Mouse (Mus musculus) C2C12 (cell line): Measurements from ENCODE around the gene Armh3. TPM values are rescaled to one million over a fixed set of nuclear protein-coding genes. Genes with fewer than 3 reads are reported as not detected.

Source experiments
- H3K27me3 ChIP-seq: one replicate; pipeline ENCODE4 v1.6.1; 2011; ENCODE audit not compliant: control insufficient read depth, insufficient read depth, insufficient read length
- H3K36me3 ChIP-seq: one replicate; pipeline ENCODE4 v1.6.1; 2011; ENCODE audit not compliant: control insufficient read depth, insufficient read depth
- H3K4me3 ChIP-seq: one replicate; pipeline ENCODE4 v1.5.1; 2011; ENCODE audit warnings: mild to moderate bottlenecking, control low read depth; ENCODE audit not compliant: poor library complexity, insufficient read depth, severe bottlenecking
- H3K79me2 ChIP-seq: one replicate; pipeline ENCODE4 v1.6.1; 2011; ENCODE audit not compliant: control insufficient read depth, insufficient read depth
- H3K79me3 ChIP-seq: one replicate; pipeline ENCODE4 v1.6.1; 2011; ENCODE audit warnings: low read depth, control low read depth
- H3ac ChIP-seq: one replicate; pipeline ENCODE3; 2011; ENCODE audit warnings: low read depth; ENCODE audit not compliant: control insufficient read depth, insufficient read length
- CEBPB ChIP-seq: IDR thresholded peaks from one replicate; pipeline ENCODE4 v1.6.1; 2011; ENCODE audit warnings: low read depth, mild to moderate bottlenecking, control low read depth, moderate library complexity
- CTCF ChIP-seq: IDR thresholded peaks from one replicate; pipeline ENCODE4 v1.5.1; 2011; ENCODE audit not compliant: control insufficient read depth, insufficient read depth, insufficient read length
- FOSL1 ChIP-seq: IDR thresholded peaks from one replicate; pipeline ENCODE4 v1.8.0; 2011; ENCODE audit warnings: mild to moderate bottlenecking, low read length; ENCODE audit not compliant: poor library complexity, insufficient read depth, severe bottlenecking
- MAX ChIP-seq: IDR thresholded peaks from one replicate; pipeline ENCODE4 v1.6.1; 2011; ENCODE audit warnings: mild to moderate bottlenecking, control low read depth
- MYOD1 ChIP-seq: IDR thresholded peaks from one replicate; pipeline ENCODE4 v1.6.1; 2011; ENCODE audit warnings: low read depth; ENCODE audit not compliant: control insufficient read depth, insufficient read length
- MYOG ChIP-seq: IDR thresholded peaks from one replicate; pipeline ENCODE4 v1.6.1; 2011; ENCODE audit not compliant: control insufficient read depth, insufficient read length; ENCODE audit errors: extremely low read depth
- USF1 ChIP-seq: IDR thresholded peaks from one replicate; pipeline ENCODE4 v1.6.1; 2011; ENCODE audit warnings: low read depth, mild to moderate bottlenecking, control low read depth, moderate library complexity
- polyA plus RNA-seq: library from polyadenylated mRNA; unstranded; fragments of >200 nt; fragmentation: generic; extraction: Trizol; gene quantifications from one replicate; pipeline ENCODE4 v1.2.1, GENCODE M21; 2012; ENCODE audit warnings: missing spikeins

Armh3 gene
- polyA plus RNA-seq, 1 experiment, result 6.4 TPM

DNA sequence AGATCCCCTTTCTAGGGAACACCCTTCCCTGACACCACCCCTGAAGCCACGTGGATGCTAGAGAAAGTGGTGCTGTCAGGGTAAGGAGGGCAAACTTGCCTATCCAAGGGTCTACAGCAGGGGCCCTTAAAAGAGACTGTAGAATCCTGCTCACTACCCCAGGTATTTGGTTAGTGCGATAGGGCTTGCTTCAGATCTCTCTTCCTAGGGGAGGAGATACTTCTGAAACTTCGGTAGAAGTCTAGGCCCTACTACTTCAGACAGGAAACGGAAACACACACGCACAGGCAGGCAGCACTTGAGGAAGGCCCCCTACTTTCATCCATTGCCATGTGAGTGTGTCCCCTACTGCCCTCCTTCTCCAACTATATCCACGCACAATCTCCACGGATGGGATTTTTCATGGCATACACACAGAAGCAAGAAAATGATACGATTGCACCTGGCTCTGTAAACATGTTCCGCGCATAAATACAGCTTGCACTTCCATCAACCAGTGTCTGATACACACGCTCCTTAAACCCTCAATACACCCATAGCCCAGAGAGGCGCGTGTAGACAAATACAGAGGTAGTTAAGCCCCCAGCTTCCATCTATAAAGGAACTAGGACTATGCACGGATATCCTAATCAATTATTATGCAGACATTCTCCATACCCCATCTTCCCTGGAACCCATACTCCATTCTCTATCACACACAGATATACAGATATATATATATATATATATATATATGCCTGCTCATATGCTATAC lies 42.0 kb upstream of the Armh3 start:
- H3K36me3 ChIP-seq, result peaks cover 10% of the 10 kb centered on the region
- H3K79me3 ChIP-seq, result peaks cover 66% of the 10 kb centered on the region
- no peak overlapping the region for H3K4me3 ChIP-seq
- peaks cover 92% of the 10 kb centered on the region for H3K79me2 ChIP-seq
- TF ChIP-seq MAX, result no peak
- H3ac ChIP-seq, result peak overlapping the region; percentile 15
- H3K27me3 ChIP-seq, result no peaks in the 10 kb centered on the region

DNA sequence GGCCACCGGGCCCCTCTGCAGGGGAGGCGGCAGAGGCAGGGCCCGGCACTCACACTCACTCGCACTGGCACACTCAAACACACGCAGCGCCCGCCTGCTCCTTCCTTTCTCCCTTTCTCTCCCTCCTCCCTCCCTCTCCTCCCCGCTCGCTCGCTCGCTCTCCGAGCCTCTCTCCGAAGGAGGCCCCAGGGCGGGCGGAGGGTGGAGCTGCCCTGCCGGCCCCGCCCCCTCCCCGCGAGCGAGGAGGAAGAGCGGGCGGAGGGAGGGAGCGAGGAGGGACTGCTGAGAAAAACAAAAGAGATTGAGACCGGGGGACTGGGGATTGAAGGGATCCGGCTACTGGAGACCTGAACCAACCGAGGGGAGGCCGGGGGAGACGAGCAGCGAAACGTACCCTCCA lies 41.2 kb upstream of the Armh3 start:
- TF ChIP-seq MYOD1, result no peak
- TF ChIP-seq CEBPB, result no peak
- TF ChIP-seq MYOG, result no peak
- no peak for TF ChIP-seq CTCF
- peak; percentile 21 for TF ChIP-seq MAX
- no peak for TF ChIP-seq FOSL1
- peaks cover 66% of the 10 kb centered on the region for H3K79me3 ChIP-seq
- peak overlapping the region; percentile 72 for H3ac ChIP-seq
- peaks cover 88% of the 10 kb centered on the region for H3K79me2 ChIP-seq
- no peaks in the 10 kb centered on the region for H3K27me3 ChIP-seq
- H3K4me3 ChIP-seq, result peak overlapping the region; percentile 36
- peaks cover 18% of the 10 kb centered on the region for H3K36me3 ChIP-seq

DNA sequence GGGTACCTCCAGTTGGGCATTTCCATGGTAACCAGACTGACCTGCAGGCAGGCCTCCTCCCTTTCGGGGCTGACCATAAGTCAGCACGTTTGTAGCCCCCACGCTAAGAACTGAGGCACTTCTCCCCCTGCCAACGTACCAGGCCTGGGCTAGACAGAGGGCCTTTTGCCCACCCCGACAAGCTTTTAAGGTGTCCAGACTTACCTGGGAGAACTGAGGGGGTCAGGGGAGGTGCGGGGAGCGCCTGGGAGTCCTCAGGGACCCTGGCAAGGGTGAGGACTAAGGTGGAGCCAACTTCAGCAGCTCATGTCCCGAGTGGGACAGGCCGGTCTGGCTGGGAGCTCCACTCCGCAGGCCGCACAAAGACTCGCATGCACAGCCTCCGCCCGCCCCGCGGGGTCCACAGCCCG lies 40.6 kb upstream of the Armh3 start:
- peaks cover 24% of the 10 kb centered on the region for H3K36me3 ChIP-seq
- TF ChIP-seq MYOG, result no peak
- no peak for TF ChIP-seq CTCF
- TF ChIP-seq FOSL1, result no peak
- no peak for TF ChIP-seq MAX
- no peak for TF ChIP-seq CEBPB
- TF ChIP-seq MYOD1, result no peak

GRCm38 (mm10) chr19:46037925-46038850 lies 39.9 kb upstream of the Armh3 start:
- peaks cover 75% of the 10 kb centered on the region for H3K79me2 ChIP-seq
- no peaks in the 10 kb centered on the region for H3K27me3 ChIP-seq
- peak overlapping the region; percentile 64 for H3ac ChIP-seq
- H3K79me3 ChIP-seq, result peaks cover 54% of the 10 kb centered on the region
- H3K4me3 ChIP-seq, result peak overlapping the region; percentile 36
- TF ChIP-seq MAX, result no peak
- no peak for TF ChIP-seq FOSL1
- TF ChIP-seq MYOG, result no peak
- no peak for TF ChIP-seq CTCF
- TF ChIP-seq CEBPB, result no peak
- no peak for TF ChIP-seq MYOD1
- TF ChIP-seq USF1, result no peak
- H3K36me3 ChIP-seq, result peaks cover 31% of the 10 kb centered on the region

More for the DNA sequence above, 40.6 kb upstream of the Armh3 start:
- Histone ChIP-seq H3K27me3 (no peaks in the 10 kb centered on the region), H3K4me3 (peak overlapping the region; percentile 36), H3ac (peak overlapping the region; percentile 64), H3K79me2 (peaks cover 82% of the 10 kb centered on the region), H3K79me3 (peaks cover 60% of the 10 kb centered on the region)

- H3K79me3 ChIP-seq, result peaks cover 46% of the 10 kb centered on the region
- no peak for TF ChIP-seq MAX
- no peak for TF ChIP-seq MYOD1
- TF ChIP-seq MYOG, result no peak
- TF ChIP-seq CTCF, result no peak
- TF ChIP-seq FOSL1, result no peak
- no peak for TF ChIP-seq USF1
- TF ChIP-seq CEBPB, result no peak
- no peak overlapping the region for H3K4me3 ChIP-seq
- H3ac ChIP-seq, result no peak overlapping the region
- H3K79me2 ChIP-seq, result peaks cover 67% of the 10 kb centered on the region
- peaks cover 37% of the 10 kb centered on the region for H3K36me3 ChIP-seq
- no peaks in the 10 kb centered on the region for H3K27me3 ChIP-seq
These were observed 39.1 kb upstream of the Armh3 start for GRCm38 (mm10) chr19:46037243-46037924.
